9 mouse cellular contexts compared by ENCODE assay signal in genomic region chr15:56810151-56810550, GRCm38 (mm10).
DNase-seq lines count a peak whose midpoint lies in the region; ATAC-seq lines count a peak whose summit lies in the region.
"Had no signal": no experiment of that assay in that cellular context is flagged by ENCODE, and none has a peak within 500 bp of the region (broad histone marks: within the 10 kb centered on the region; RNA-seq: fewer than 3 reads in every experiment).

No protein-coding gene starts in this region.

- peak; percentile 18 for DNase-seq in forebrain, embryonic 10.5 days (ENCODE audit: extremely low spot score, low spot score)
- DNase-seq in forebrain, embryonic 14.5 days (ENCODE audit: low spot score): no peak
- DNase-seq in ES-CJ7 (ENCODE audit: low read depth, low spot score): peak; percentile 62
- no peak for DNase-seq in right cerebral cortex, postnatal 25 days
- no peak for DNase-seq in cerebellum, adult 18-20 months

- no peak overlapping the region for H3K4me2 ChIP-seq in forebrain, embryonic 14.5 days (ENCODE audit: low read length)
- H3K4me2 ChIP-seq in forebrain, embryonic 15.5 days (replicated peaks): peak overlapping the region; percentile 14
- peak overlapping the region; percentile 38 for H3K4me2 ChIP-seq in liver, embryonic 12.5 days

- H3K4me3 ChIP-seq in forebrain, embryonic 10.5 days: peak overlapping the region; percentile 19; the same call in 1 of the 2 replicates
- no peak overlapping the region for H3K4me3 ChIP-seq in forebrain, embryonic 14.5 days (ENCODE audit: low read depth, low read length)
- no peak overlapping the region for H3K4me3 ChIP-seq in forebrain, embryonic 15.5 days
- no peak overlapping the region for H3K4me3 ChIP-seq in liver, embryonic 12.5 days

- no peaks in the 10 kb centered on the region for H3K36me3 ChIP-seq in forebrain, embryonic 10.5 days (replicated peaks)
- H3K36me3 ChIP-seq in forebrain, embryonic 14.5 days (ENCODE audit: control insufficient read depth, insufficient read depth, low read length): no peaks in the 10 kb centered on the region
- no peaks in the 10 kb centered on the region for H3K36me3 ChIP-seq in forebrain, embryonic 15.5 days
- no peaks in the 10 kb centered on the region for H3K36me3 ChIP-seq in liver, embryonic 12.5 days

- peaks cover 20% of the 10 kb centered on the region for H3K4me1 ChIP-seq in forebrain, embryonic 10.5 days
- no peaks in the 10 kb centered on the region for H3K4me1 ChIP-seq in forebrain, embryonic 14.5 days (ENCODE audit: control insufficient read depth, insufficient read depth, low read length)
- no peaks in the 10 kb centered on the region for H3K4me1 ChIP-seq in forebrain, embryonic 15.5 days
- H3K4me1 ChIP-seq in liver, embryonic 12.5 days: no peaks in the 10 kb centered on the region

- H3K9ac ChIP-seq in forebrain, embryonic 14.5 days (ENCODE audit: low read length): no peak overlapping the region
- no peak overlapping the region for H3K9ac ChIP-seq in forebrain, embryonic 15.5 days (replicated peaks)
- no peak overlapping the region for H3K9ac ChIP-seq in liver, embryonic 12.5 days

- peaks cover 5% of the 10 kb centered on the region for H3K27me3 ChIP-seq in forebrain, embryonic 10.5 days (ENCODE audit: poor library complexity, severe bottlenecking)
- H3K27me3 ChIP-seq in forebrain, embryonic 14.5 days (replicated peaks; ENCODE audit: control insufficient read depth, insufficient read depth, low read length): 0 out of 2 replicates have a peak, but pooled peaks cover 10% of the 10 kb centered on the region
- H3K27me3 ChIP-seq in forebrain, embryonic 15.5 days: 0 out of 2 replicates have a peak, but pooled peaks cover 2% of the 10 kb centered on the region
- no peaks in the 10 kb centered on the region for H3K27me3 ChIP-seq in liver, embryonic 12.5 days (replicated peaks)

- no peaks in the 10 kb centered on the region for H3K9me3 ChIP-seq in forebrain, embryonic 10.5 days
- H3K9me3 ChIP-seq in forebrain, embryonic 14.5 days (replicated peaks; ENCODE audit: control insufficient read depth, low read length): no peaks in the 10 kb centered on the region
- H3K9me3 ChIP-seq in forebrain, embryonic 15.5 days: no peaks in the 10 kb centered on the region
- no peaks in the 10 kb centered on the region for H3K9me3 ChIP-seq in liver, embryonic 12.5 days (replicated peaks)

- ATAC-seq in forebrain, embryonic 14.5 days: no peak
- ATAC-seq in forebrain, embryonic 15.5 days (replicated peaks): no peak
- ATAC-seq in liver, embryonic 12.5 days: no peak
- ATAC-seq in monocyte, adult 5-6 weeks (replicated peaks; ENCODE audit: insufficient number of reproducible peaks, low FRiP score, low TSS enrichment, poor library complexity, severe bottlenecking): no peak

- WGBS in forebrain, embryonic 10.5 days: 44% methylated on average over 13 of the region's 13 CpGs
- WGBS in forebrain, embryonic 14.5 days: 42% methylated on average over 13 of the region's 13 CpGs
- WGBS in forebrain, embryonic 15.5 days: 38% methylated on average over 13 of the region's 13 CpGs
- 36% methylated on average over 13 of the region's 13 CpGs for WGBS in liver, embryonic 12.5 days (ENCODE audit: insufficient replicate concordance)

- no peak overlapping the region for H3K27ac ChIP-seq in forebrain, embryonic 10.5 days
- H3K27ac ChIP-seq in forebrain, embryonic 14.5 days (ENCODE audit: low read depth, low read length): no peak overlapping the region
- no peak overlapping the region for H3K27ac ChIP-seq in forebrain, embryonic 15.5 days (replicated peaks)
- no peak overlapping the region for H3K27ac ChIP-seq in liver, embryonic 12.5 days
- H3K27ac ChIP-seq: macrophage had no signal

Comparison
In these comparisons a context has a peak if more than half of its experiments do, and no peak if none do; other contexts are left out.
1. DNase-seq: peak in forebrain, embryonic 10.5 days (single experiment) and ES-CJ7 (single experiment); none in forebrain, embryonic 14.5 days (single experiment), right cerebral cortex, postnatal 25 days (single experiment) and cerebellum, adult 18-20 months (0 of 2).